Mouse (Mus musculus): ENCODE measurements around the gene Noxo1. TPM values are rescaled to one million over a fixed set of nuclear protein-coding genes. Genes with fewer than 3 reads are reported as not detected.
A peak's percentile ranks its signal among the peaks of the same experiment; 100 is the strongest.
"Not testable (repeated sequence)": the region's sequence is repeated elsewhere in the genome, so short reads cannot be mapped to it uniquely, and the experiment has no call there.

Noxo1 gene
- polyA plus RNA-seq, 1 experiment from 2014 or later = 0.58 TPM

GRCm38 (mm10) chr17:24653967-24654710, 41.9 kb upstream of the Noxo1 start:
- peaks cover 52% of the 10 kb centered on the region for H3K27me3 ChIP-seq (replicated peaks; ENCODE audit: control insufficient read depth, insufficient read depth, low read length)

GRCm38 (mm10) chr17:24654969-24655368, 41.1 kb upstream of the Noxo1 start:
- DNase-seq (ENCODE audit: low spot score) (no peak), ATAC-seq (replicated peaks; ENCODE audit: low FRiP score) (no peak)
- Histone ChIP-seq H3K27ac (ENCODE audit: low read depth, low read length) (no peak overlapping the region), H3K4me2 (no peak overlapping the region), H3K9me3 (ENCODE audit: control insufficient read depth, low read length) (no peaks in the 10 kb centered on the region), H3K36me3 (ENCODE audit: control insufficient read depth, insufficient read depth, low read length) (no peaks in the 10 kb centered on the region), H3K4me1 (replicated peaks; ENCODE audit: control insufficient read depth, insufficient read depth, low read length) (peaks cover 15% of the 10 kb centered on the region), H3K27me3 (replicated peaks; ENCODE audit: control insufficient read depth, insufficient read depth, low read length) (peaks cover 53% of the 10 kb centered on the region), H3K4me3 (ENCODE audit: low read depth, low read length) (no peak overlapping the region), H3K9ac (ENCODE audit: low read depth, low read length) (no peak overlapping the region)
- 72% methylated on average over 4 of the region's 4 CpGs for WGBS

More at GRCm38 (mm10) chr17:24653967-24654710, 41.9 kb upstream of the Noxo1 start:
- H3K27ac ChIP-seq (ENCODE audit: low read depth, low read length) = no peak overlapping the region
- WGBS = 5% methylated on average over 19 of the region's 19 CpGs
- no peaks in the 10 kb centered on the region for H3K9me3 ChIP-seq (ENCODE audit: control insufficient read depth, low read length)
- peak; percentile 83 for DNase-seq (ENCODE audit: low spot score)
- no peak; the same call in 1 of the 2 replicates for ATAC-seq (replicated peaks; ENCODE audit: low FRiP score)
- H3K36me3 ChIP-seq (ENCODE audit: control insufficient read depth, insufficient read depth, low read length) = no peaks in the 10 kb centered on the region
- peak overlapping the region; percentile 55 for H3K4me2 ChIP-seq
- H3K4me3 ChIP-seq (ENCODE audit: low read depth, low read length) = peak overlapping the region; percentile 23; the same call in 1 of the 2 replicates
- H3K4me1 ChIP-seq (replicated peaks; ENCODE audit: control insufficient read depth, insufficient read depth, low read length) = peaks cover 21% of the 10 kb centered on the region
- H3K9ac ChIP-seq (ENCODE audit: low read depth, low read length) = no peak overlapping the region

DNA sequence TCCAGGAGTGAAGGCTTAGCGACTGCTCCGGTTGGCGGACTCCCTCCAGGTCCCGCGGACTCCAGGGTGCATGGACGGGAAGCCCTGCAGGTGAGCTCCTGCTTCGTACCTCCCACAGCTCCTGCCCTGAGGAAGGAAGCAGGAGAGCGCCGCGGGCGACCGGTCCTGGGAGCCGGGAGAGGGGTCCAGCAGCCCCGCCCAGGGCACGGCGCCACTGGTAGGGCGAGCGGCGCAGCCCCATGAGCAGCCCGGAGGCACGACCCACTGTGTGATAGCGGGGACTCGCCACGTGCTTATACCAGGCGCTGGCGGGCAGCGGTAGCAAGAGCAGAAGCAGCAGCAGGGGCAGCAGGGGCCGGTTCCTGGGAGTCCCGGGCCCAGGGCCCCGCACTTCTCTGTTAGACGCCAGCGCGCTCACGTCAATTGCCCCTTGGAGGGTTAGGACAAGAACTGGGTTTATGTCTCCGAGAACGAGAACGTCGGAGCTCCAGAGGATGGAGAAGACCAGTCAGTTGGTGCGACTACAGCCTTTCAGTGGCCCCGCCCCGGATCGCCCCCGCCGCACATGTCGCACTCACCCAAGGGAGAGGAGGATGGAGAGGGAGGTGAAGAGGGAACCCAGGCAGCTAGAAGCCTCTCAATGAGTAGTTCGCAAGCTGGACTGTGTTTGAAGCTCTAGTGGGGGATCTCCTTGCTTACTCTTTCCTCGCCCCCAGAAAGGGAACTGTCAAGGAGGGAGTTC, 37.8 kb upstream of the Noxo1 start, which contains the start of gene Npw:
TSS of gene Npw (minus strand) at position 441 of the 742 bp plus-strand sequence.
- peaks cover 10% of the 10 kb centered on the region; the same call in 1 of the 2 replicates for H3K4me1 ChIP-seq (replicated peaks; ENCODE audit: control insufficient read depth, insufficient read depth, low read length)
- no peaks in the 10 kb centered on the region for H3K36me3 ChIP-seq (ENCODE audit: control insufficient read depth, insufficient read depth, low read length)
- no peaks in the 10 kb centered on the region for H3K9me3 ChIP-seq (ENCODE audit: control insufficient read depth, low read length)
- no peak within 1 kb of the TSS for H3K27ac ChIP-seq (ENCODE audit: low read depth, low read length)
- 2% methylated on average over 47 of the region's 47 CpGs for WGBS
- peaks cover 43% of the 10 kb centered on the region for H3K27me3 ChIP-seq (replicated peaks; ENCODE audit: control insufficient read depth, insufficient read depth, low read length)
- H3K4me3 ChIP-seq (ENCODE audit: low read depth, low read length) = peak within 1 kb of the TSS; percentile 40
- H3K4me2 ChIP-seq = peak within 1 kb of the TSS; percentile 72
- DNase-seq (ENCODE audit: low spot score) (no peak), ATAC-seq (replicated peaks; ENCODE audit: low FRiP score) (0 out of 2 replicates have a peak, but pooled peaks have one; percentile 46)
- peak within 1 kb of the TSS; percentile 44 for H3K9ac ChIP-seq (ENCODE audit: low read depth, low read length)

DNA sequence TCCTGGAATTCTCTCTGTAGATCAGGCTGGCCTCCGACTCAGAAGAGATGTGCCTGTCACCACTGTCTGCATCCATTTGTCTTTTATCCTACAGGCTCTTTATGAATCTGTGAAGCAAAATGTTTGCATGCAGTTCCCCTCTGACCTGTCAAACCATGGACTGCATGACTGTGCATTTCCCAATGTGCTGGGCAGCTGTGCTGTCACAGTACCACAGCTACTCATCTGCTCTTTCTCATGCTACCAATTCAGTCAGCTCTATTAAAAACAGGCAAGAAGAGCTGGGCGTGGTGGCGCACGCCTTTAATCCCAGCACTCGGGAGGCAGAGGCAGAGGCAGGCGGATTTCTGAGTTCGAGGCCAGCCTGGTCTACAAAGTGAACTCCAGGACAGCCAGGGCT, 29.0 kb upstream of the Noxo1 start:
- H3K36me3 ChIP-seq (ENCODE audit: control insufficient read depth, insufficient read depth, low read length); H3K4me3 ChIP-seq (ENCODE audit: low read depth, low read length); ATAC-seq (replicated peaks; ENCODE audit: low FRiP score); H3K4me2 ChIP-seq; DNase-seq (ENCODE audit: low spot score); H3K9ac ChIP-seq (ENCODE audit: low read depth, low read length); H3K27ac ChIP-seq (ENCODE audit: low read depth, low read length); H3K9me3 ChIP-seq (ENCODE audit: control insufficient read depth, low read length); H3K27me3 ChIP-seq (replicated peaks; ENCODE audit: control insufficient read depth, insufficient read depth, low read length): not testable (repeated sequence)
- 55% methylated on average over 7 of the region's 7 CpGs for WGBS
- H3K4me1 ChIP-seq (replicated peaks; ENCODE audit: control insufficient read depth, insufficient read depth, low read length) = peaks cover 24% of the 10 kb centered on the region

DNA sequence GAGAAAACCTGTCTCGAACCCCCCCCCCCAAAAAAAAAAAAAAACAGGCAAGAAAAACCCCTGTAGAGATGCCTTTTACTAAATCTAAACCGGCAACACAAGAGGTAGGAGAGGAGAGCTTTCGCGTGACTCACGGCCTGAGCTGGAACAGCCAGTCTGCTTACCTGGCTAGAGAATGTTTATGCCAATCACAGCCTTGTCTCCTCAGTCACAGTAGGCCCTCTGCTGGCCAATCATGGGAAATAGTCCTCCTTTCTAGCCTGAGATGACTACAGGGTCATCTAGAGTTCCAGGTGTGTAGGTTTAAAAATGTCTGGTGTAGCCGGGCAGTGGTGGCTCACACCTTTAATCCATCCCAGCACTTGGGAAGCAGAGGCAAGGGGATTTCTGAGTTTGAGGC, 28.6 kb upstream of the Noxo1 start:
- 28% methylated on average over 6 of the region's 6 CpGs for WGBS
- DNase-seq (ENCODE audit: low spot score) = no peak
- ATAC-seq (replicated peaks; ENCODE audit: low FRiP score) = no peak

GRCm38 (mm10) chr17:24669214-24669544, 26.9 kb upstream of the Noxo1 start:
- peak overlapping the region; percentile 98 for H3K9ac ChIP-seq (ENCODE audit: low read depth, low read length)
- DNase-seq (ENCODE audit: low spot score); H3K36me3 ChIP-seq (ENCODE audit: control insufficient read depth, insufficient read depth, low read length); H3K9me3 ChIP-seq (ENCODE audit: control insufficient read depth, low read length); H3K27me3 ChIP-seq (replicated peaks; ENCODE audit: control insufficient read depth, insufficient read depth, low read length): not testable (repeated sequence)
- H3K4me3 ChIP-seq (ENCODE audit: low read depth, low read length) = peak overlapping the region; percentile 99
- peak overlapping the region; percentile 90 for H3K4me2 ChIP-seq
- peak overlapping the region; percentile 82; the same call in 1 of the 2 replicates for H3K27ac ChIP-seq (ENCODE audit: low read depth, low read length)
- peaks cover 34% of the 10 kb centered on the region for H3K4me1 ChIP-seq (replicated peaks; ENCODE audit: control insufficient read depth, insufficient read depth, low read length)
- 8% methylated on average over 15 of the region's 15 CpGs for WGBS
- peak; percentile 27; the same call in 1 of the 2 replicates for ATAC-seq (replicated peaks; ENCODE audit: low FRiP score)

More for the DNA sequence above, 28.6 kb upstream of the Noxo1 start:
- Histone ChIP-seq H3K4me2 (no peak overlapping the region), H3K4me1 (replicated peaks; ENCODE audit: control insufficient read depth, insufficient read depth, low read length) (peaks cover 28% of the 10 kb centered on the region), H3K9ac (ENCODE audit: low read depth, low read length) (no peak overlapping the region), H3K27me3 (replicated peaks; ENCODE audit: control insufficient read depth, insufficient read depth, low read length) (no peaks in the 10 kb centered on the region), H3K9me3 (ENCODE audit: control insufficient read depth, low read length) (no peaks in the 10 kb centered on the region), H3K4me3 (ENCODE audit: low read depth, low read length) (no peak overlapping the region), H3K36me3 (ENCODE audit: control insufficient read depth, insufficient read depth, low read length) (no peaks in the 10 kb centered on the region), H3K27ac (ENCODE audit: low read depth, low read length) (no peak overlapping the region)

DNA sequence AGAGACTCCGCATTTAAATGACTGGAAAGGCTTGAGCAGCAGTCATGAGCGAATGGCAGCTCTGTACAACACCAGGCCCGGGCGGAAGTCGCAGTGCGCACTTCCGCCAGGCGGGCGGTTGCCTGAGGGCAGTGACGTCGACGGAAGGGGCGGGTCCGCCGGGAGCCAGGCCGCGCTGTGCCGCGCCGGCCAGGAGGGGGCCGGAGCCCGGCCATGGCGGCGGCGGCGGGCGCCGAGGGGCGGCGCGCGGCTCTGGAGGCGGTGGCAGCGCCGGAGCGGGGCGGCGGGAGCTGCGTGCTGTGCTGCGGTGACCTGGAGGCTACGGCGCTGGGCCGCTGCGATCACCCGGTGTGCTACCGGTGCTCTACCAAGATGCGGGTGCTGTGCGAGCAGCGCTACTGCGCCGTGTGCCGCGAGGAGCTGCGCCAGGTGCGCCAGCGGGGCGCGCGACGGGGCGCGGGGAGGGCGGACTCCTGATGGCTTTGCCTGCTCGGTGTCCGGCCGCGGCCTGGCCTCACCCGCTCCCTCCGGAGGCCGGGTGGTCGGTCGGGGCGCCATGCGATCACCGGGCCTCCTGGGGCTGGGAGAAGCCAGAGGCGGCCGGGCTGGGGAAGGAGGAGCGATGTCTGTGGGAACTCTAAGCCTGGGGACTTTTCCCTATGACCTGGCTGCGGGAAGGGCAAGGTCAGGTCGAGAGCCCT, 26.3 kb upstream of the Noxo1 start, which contains the start of gene Zfp598:
TSS of gene Zfp598 (plus strand) at position 143 of the 701 bp plus-strand sequence.
- Histone ChIP-seq H3K27ac (ENCODE audit: low read depth, low read length) (peak within 1 kb of the TSS; percentile 82), H3K9me3 (ENCODE audit: control insufficient read depth, low read length) (no peaks in the 10 kb centered on the region), H3K27me3 (replicated peaks; ENCODE audit: control insufficient read depth, insufficient read depth, low read length) (no peaks in the 10 kb centered on the region), H3K4me2 (peak within 1 kb of the TSS; percentile 90), H3K4me1 (replicated peaks; ENCODE audit: control insufficient read depth, insufficient read depth, low read length) (peaks cover 38% of the 10 kb centered on the region), H3K9ac (ENCODE audit: low read depth, low read length) (peak within 1 kb of the TSS; percentile 98), H3K36me3 (ENCODE audit: control insufficient read depth, insufficient read depth, low read length) (no peaks in the 10 kb centered on the region), H3K4me3 (ENCODE audit: low read depth, low read length) (peak within 1 kb of the TSS; percentile 99)
- DNase-seq (ENCODE audit: low spot score) (peak; percentile 92), ATAC-seq (replicated peaks; ENCODE audit: low FRiP score) (peak; percentile 99)
- WGBS = under 1% methylated on average over 73 of the region's 80 CpGs

GRCm38 (mm10) chr17:24670246-24670844, 25.7 kb upstream of the Noxo1 start:
- H3K4me1 ChIP-seq (replicated peaks; ENCODE audit: control insufficient read depth, insufficient read depth, low read length) = peaks cover 38% of the 10 kb centered on the region

More at GRCm38 (mm10) chr17:24670246-24670844, 25.7 kb upstream of the Noxo1 start:
- 6% methylated on average over 8 of the region's 8 CpGs for WGBS
- DNase-seq (ENCODE audit: low spot score) (no peak), ATAC-seq (replicated peaks; ENCODE audit: low FRiP score) (no peak)
- Histone ChIP-seq H3K9me3 (ENCODE audit: control insufficient read depth, low read length) (no peaks in the 10 kb centered on the region), H3K36me3 (ENCODE audit: control insufficient read depth, insufficient read depth, low read length) (no peaks in the 10 kb centered on the region), H3K4me2 (peak overlapping the region; percentile 90), H3K27me3 (replicated peaks; ENCODE audit: control insufficient read depth, insufficient read depth, low read length) (no peaks in the 10 kb centered on the region), H3K9ac (ENCODE audit: low read depth, low read length) (peak overlapping the region; percentile 98), H3K4me3 (ENCODE audit: low read depth, low read length) (peak overlapping the region; percentile 99), H3K27ac (ENCODE audit: low read depth, low read length) (peak overlapping the region; percentile 82)

Data from liver, embryonic 11.5 days (tissue).